Mouse (Mus musculus): ENCODE results near the gene Alb. TPM values are rescaled to one million over a fixed set of nuclear protein-coding genes. Genes with fewer than 3 reads are reported as not detected.

The Alb gene
- polyA plus RNA-seq (2014; fragmentation: Nextera tagmentation; extraction: Ambion mirVana), result 0.50 and 0.92 TPM in 2 replicates

DNA sequence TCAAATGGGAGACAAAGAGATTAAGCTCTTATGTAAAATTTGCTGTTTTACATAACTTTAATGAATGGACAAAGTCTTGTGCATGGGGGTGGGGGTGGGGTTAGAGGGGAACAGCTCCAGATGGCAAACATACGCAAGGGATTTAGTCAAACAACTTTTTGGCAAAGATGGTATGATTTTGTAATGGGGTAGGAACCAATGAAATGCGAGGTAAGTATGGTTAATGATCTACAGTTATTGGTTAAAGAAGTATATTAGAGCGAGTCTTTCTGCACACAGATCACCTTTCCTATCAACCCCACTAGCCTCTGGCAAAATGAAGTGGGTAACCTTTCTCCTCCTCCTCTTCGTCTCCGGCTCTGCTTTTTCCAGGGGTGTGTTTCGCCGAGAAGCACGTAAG, at the start of gene Alb:
Gene Alb (plus strand): TSS at position 279 of the 400 bp plus-strand sequence.
- 94% methylated on average over 8 of the region's 8 CpGs for WGBS
- H3K4me3 ChIP-seq (ENCODE audit: low read depth, low read length), result no peak within 1 kb of the TSS
- no peaks in the 10 kb centered on the region for H3K36me3 ChIP-seq (ENCODE audit: control insufficient read depth, insufficient read depth, low read length)
- no peaks in the 10 kb centered on the region for H3K9me3 ChIP-seq (ENCODE audit: control insufficient read depth, low read length)
- H3K27ac ChIP-seq (ENCODE audit: low read depth, low read length), result no peak within 1 kb of the TSS
- H3K4me2 ChIP-seq (ENCODE audit: low read depth), result no peak within 1 kb of the TSS
- ATAC-seq (ENCODE audit: insufficient read depth, low FRiP score, low TSS enrichment) (no peak), DNase-seq (ENCODE audit: low spot score) (no peak)
- no peaks in the 10 kb centered on the region for H3K27me3 ChIP-seq (ENCODE audit: control insufficient read depth, insufficient read depth, low read length)
- H3K9ac ChIP-seq (ENCODE audit: low read length), result no peak within 1 kb of the TSS
- no peaks in the 10 kb centered on the region for H3K4me1 ChIP-seq (ENCODE audit: control insufficient read depth, insufficient read depth, low read length)

DNA sequence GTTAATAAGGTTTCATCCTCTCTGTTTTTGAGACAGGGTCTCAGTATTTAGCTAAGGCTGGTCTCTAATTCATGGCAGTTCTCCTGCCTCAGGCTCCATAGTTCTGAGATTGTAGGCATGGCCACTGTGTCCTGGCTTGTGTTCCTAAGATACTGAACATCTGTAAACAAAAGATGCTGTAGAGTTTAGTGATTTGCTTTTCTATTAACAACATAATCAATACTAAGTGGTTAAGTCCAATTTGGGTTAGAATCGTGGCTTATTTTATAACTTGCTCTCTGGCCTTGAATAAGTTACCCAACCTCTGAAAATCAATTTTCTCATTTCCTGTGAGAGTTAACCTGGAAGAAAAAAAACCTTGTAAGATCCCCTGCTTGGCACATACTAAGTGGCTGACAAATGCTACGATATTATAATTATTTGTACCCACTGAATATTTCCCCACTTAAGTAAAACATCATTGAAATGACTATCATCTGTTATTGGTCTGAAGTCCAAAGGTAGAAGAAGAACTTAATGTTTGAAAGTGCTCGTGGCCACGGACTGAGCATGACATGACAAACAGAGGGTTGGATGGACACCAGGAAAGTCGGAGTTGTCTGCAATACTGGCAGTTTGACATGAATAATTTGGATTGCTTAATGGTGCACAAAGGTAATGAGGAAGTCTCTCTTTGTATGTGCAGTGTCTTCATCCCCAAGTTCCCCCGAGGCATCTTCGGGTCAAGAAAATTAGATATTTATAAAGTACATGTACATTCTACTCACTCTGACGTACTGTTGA, 46.4 kb upstream of the Alb start:
- H3K9ac ChIP-seq (ENCODE audit: low read length), result no peak overlapping the region
- WGBS, result 86% methylated on average over 8 of the region's 8 CpGs
- H3K9me3 ChIP-seq (ENCODE audit: control insufficient read depth, low read length), result no peaks in the 10 kb centered on the region
- no peaks in the 10 kb centered on the region for H3K27me3 ChIP-seq (ENCODE audit: control insufficient read depth, insufficient read depth, low read length)
- DNase-seq (ENCODE audit: low spot score) (no peak), ATAC-seq (ENCODE audit: insufficient read depth, low FRiP score, low TSS enrichment) (no peak)
- no peak overlapping the region for H3K4me3 ChIP-seq (ENCODE audit: low read depth, low read length)
- H3K36me3 ChIP-seq (ENCODE audit: control insufficient read depth, insufficient read depth, low read length), result no peaks in the 10 kb centered on the region
- H3K4me2 ChIP-seq (ENCODE audit: low read depth), result no peak overlapping the region
- no peak overlapping the region for H3K27ac ChIP-seq (ENCODE audit: low read depth, low read length)
- H3K4me1 ChIP-seq (ENCODE audit: control insufficient read depth, insufficient read depth, low read length), result no peaks in the 10 kb centered on the region

DNA sequence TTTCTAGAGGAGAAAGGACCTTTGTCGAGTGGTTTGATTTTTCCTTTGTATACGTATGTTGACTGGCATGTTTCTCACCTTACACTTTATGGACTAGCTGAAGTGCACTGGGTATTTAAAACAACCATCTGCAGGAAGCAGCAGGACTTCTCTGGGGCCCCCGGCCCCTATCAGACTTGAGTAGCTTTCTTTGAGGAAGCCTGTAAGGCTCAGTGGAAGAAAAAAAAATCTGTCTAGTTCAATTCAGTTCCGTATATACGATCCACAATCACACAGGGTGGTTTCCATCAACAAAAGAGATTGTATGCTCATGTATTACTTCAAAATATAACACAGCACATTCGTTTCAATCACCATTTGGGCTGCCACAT, 45.8 kb upstream of the Alb start:
- ATAC-seq (ENCODE audit: insufficient read depth, low FRiP score, low TSS enrichment) (no peak), DNase-seq (ENCODE audit: low spot score) (no peak)
- Histone ChIP-seq H3K4me3 (ENCODE audit: low read depth, low read length) (no peak overlapping the region), H3K27me3 (ENCODE audit: control insufficient read depth, insufficient read depth, low read length) (no peaks in the 10 kb centered on the region), H3K27ac (ENCODE audit: low read depth, low read length) (no peak overlapping the region), H3K4me2 (ENCODE audit: low read depth) (no peak overlapping the region), H3K4me1 (ENCODE audit: control insufficient read depth, insufficient read depth, low read length) (no peaks in the 10 kb centered on the region), H3K9ac (ENCODE audit: low read length) (no peak overlapping the region), H3K9me3 (ENCODE audit: control insufficient read depth, low read length) (no peaks in the 10 kb centered on the region), H3K36me3 (ENCODE audit: control insufficient read depth, insufficient read depth, low read length) (no peaks in the 10 kb centered on the region)
- 69% methylated on average over 6 of the region's 6 CpGs for WGBS

DNA sequence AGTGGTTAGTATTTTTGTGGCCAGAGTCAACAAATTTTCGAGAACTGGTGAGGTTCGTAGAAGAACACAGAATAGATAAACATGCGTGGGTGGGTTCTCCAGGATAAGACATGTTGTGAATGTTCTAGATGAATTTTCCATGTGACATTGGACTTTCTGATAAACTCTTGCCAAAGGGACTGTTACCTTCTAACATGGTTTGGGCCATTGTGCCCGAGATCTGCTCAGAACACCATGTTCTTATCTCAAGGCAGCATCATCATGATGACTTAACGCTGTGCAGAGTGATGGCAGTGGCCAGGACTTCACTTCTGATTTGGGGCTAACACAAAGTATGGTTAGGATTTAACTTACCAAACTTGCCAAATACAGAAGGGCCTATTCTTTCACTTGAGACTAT, 36.1 kb upstream of the Alb start:
- Histone ChIP-seq H3K27me3 (ENCODE audit: control insufficient read depth, insufficient read depth, low read length) (no peaks in the 10 kb centered on the region), H3K9ac (ENCODE audit: low read length) (no peak overlapping the region), H3K9me3 (ENCODE audit: control insufficient read depth, low read length) (no peaks in the 10 kb centered on the region), H3K4me2 (ENCODE audit: low read depth) (no peak overlapping the region), H3K36me3 (ENCODE audit: control insufficient read depth, insufficient read depth, low read length) (no peaks in the 10 kb centered on the region), H3K27ac (ENCODE audit: low read depth, low read length) (no peak overlapping the region), H3K4me1 (ENCODE audit: control insufficient read depth, insufficient read depth, low read length) (no peaks in the 10 kb centered on the region), H3K4me3 (ENCODE audit: low read depth, low read length) (no peak overlapping the region)
- ATAC-seq (ENCODE audit: insufficient read depth, low FRiP score, low TSS enrichment) (no peak), DNase-seq (ENCODE audit: low spot score) (no peak)
- WGBS, result 86% methylated on average over 5 of the region's 5 CpGs

DNA sequence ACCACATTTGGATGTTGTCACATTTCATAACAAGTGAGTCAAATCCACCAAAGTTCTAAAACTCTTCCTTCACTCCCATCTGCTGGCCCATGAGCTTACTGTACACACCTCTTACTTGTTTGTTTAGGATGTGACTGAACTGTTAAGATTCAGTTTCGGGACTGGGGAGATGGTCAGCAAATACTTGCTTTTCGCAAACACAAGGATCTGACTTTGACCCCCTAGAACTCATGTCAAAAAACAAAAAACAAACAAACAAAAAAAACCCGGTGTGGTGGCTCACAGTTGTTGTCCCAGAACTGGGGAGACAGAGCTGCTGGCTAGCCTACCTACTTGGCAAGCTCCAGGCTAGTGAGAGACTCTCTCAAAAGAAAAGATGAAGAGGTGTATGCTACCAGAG, 35.5 kb upstream of the Alb start:
- 88% methylated on average over 3 of the region's 3 CpGs for WGBS
- no peak for ATAC-seq (ENCODE audit: insufficient read depth, low FRiP score, low TSS enrichment)
- H3K36me3 ChIP-seq (ENCODE audit: control insufficient read depth, insufficient read depth, low read length), result no peaks in the 10 kb centered on the region
- DNase-seq (ENCODE audit: low spot score), result no peak
- H3K4me1 ChIP-seq (ENCODE audit: control insufficient read depth, insufficient read depth, low read length), result no peaks in the 10 kb centered on the region
- no peak overlapping the region for H3K4me2 ChIP-seq (ENCODE audit: low read depth)
- no peak overlapping the region for H3K9ac ChIP-seq (ENCODE audit: low read length)
- H3K27ac ChIP-seq (ENCODE audit: low read depth, low read length), result no peak overlapping the region
- H3K9me3 ChIP-seq (ENCODE audit: control insufficient read depth, low read length), result no peaks in the 10 kb centered on the region
- H3K27me3 ChIP-seq (ENCODE audit: control insufficient read depth, insufficient read depth, low read length), result no peaks in the 10 kb centered on the region
- H3K4me3 ChIP-seq (ENCODE audit: low read depth, low read length), result no peak overlapping the region

DNA sequence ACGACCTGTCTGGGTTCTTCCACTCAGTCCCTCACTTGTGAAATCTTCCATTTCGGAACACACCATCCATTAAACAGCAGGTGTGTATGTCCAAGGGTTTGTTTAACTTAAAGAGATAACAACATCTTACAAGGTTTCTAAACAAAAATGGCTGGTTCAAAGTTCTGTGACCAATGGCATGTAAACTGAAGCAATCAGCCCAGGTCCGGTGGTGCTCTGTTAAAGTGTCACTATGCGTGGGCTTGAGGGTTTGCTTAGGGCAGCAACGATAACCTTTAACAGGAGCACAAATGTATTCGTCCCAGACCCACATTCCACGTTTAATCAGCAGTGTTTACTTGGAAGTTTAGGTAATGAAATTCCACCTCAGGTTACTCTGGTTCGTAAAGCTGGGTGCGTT, 29.6 kb upstream of the Alb start:
- Histone ChIP-seq H3K4me3 (ENCODE audit: low read depth, low read length) (no peak overlapping the region), H3K27me3 (ENCODE audit: control insufficient read depth, insufficient read depth, low read length) (no peaks in the 10 kb centered on the region), H3K9me3 (ENCODE audit: control insufficient read depth, low read length) (no peaks in the 10 kb centered on the region), H3K4me1 (ENCODE audit: control insufficient read depth, insufficient read depth, low read length) (no peaks in the 10 kb centered on the region), H3K27ac (ENCODE audit: low read depth, low read length) (no peak overlapping the region), H3K36me3 (ENCODE audit: control insufficient read depth, insufficient read depth, low read length) (no peaks in the 10 kb centered on the region), H3K4me2 (ENCODE audit: low read depth) (no peak overlapping the region), H3K9ac (ENCODE audit: low read length) (no peak overlapping the region)
- WGBS, result 81% methylated on average over 9 of the region's 9 CpGs
- ATAC-seq (ENCODE audit: insufficient read depth, low FRiP score, low TSS enrichment) (no peak), DNase-seq (ENCODE audit: low spot score) (no peak)

DNA sequence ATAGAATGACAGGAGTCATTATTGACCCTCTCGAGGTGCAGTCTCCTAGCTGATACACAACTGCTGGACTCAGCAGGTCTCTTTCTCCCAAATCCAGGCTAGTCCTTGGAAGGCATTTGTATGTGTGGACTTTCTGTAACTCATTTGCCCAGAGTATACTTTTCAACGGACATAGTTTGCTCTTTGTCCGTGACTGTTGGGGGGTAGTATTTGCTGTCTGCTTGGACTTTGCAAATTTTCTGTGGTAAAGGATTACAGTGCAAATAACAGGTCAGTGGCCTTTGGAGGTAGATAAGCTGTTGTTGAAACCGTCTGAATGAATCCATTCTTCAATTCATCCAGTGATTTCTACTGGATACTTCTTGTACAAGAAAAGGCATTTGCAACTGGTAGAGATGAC, 21.5 kb upstream of the Alb start:
- H3K27me3 ChIP-seq (ENCODE audit: control insufficient read depth, insufficient read depth, low read length), result no peaks in the 10 kb centered on the region
- DNase-seq (ENCODE audit: low spot score) (no peak), ATAC-seq (ENCODE audit: insufficient read depth, low FRiP score, low TSS enrichment) (no peak)
- H3K27ac ChIP-seq (ENCODE audit: low read depth, low read length), result no peak overlapping the region
- no peaks in the 10 kb centered on the region for H3K4me1 ChIP-seq (ENCODE audit: control insufficient read depth, insufficient read depth, low read length)
- no peak overlapping the region for H3K4me3 ChIP-seq (ENCODE audit: low read depth, low read length)
- no peak overlapping the region for H3K9ac ChIP-seq (ENCODE audit: low read length)
- no peak overlapping the region for H3K4me2 ChIP-seq (ENCODE audit: low read depth)
- 84% methylated on average over 4 of the region's 4 CpGs for WGBS
- H3K36me3 ChIP-seq (ENCODE audit: control insufficient read depth, insufficient read depth, low read length), result no peaks in the 10 kb centered on the region
- no peaks in the 10 kb centered on the region for H3K9me3 ChIP-seq (ENCODE audit: control insufficient read depth, low read length)

DNA sequence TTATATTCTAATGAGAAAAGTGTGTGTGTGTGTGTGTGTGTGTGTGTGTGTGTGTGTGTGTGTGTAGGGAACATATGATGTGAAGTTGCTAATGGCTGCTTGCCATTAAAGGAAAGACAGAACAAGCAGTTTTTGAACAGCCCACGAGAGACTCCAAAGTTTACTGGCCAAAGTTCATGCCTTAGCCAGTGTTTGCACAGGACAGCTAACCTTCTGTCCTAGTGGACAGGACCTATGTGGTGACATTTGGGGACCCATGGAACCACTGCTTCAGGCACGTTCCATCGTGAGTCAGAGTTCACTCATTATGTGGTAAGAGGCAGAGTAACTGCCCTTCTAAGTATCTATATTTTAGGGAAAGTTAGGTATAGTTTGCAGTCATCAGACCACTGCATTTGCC, 13.1 kb upstream of the Alb start:
- WGBS, result 95% methylated on average over 3 of the region's 3 CpGs
- H3K4me3 ChIP-seq (ENCODE audit: low read depth, low read length), result no peak overlapping the region
- H3K4me1 ChIP-seq (ENCODE audit: control insufficient read depth, insufficient read depth, low read length), result no peaks in the 10 kb centered on the region
- H3K4me2 ChIP-seq (ENCODE audit: low read depth), result no peak overlapping the region
- no peak overlapping the region for H3K9ac ChIP-seq (ENCODE audit: low read length)
- H3K27me3 ChIP-seq (ENCODE audit: control insufficient read depth, insufficient read depth, low read length), result no peaks in the 10 kb centered on the region
- no peaks in the 10 kb centered on the region for H3K9me3 ChIP-seq (ENCODE audit: control insufficient read depth, low read length)
- H3K36me3 ChIP-seq (ENCODE audit: control insufficient read depth, insufficient read depth, low read length), result no peaks in the 10 kb centered on the region
- ATAC-seq (ENCODE audit: insufficient read depth, low FRiP score, low TSS enrichment), result no peak
- no peak for DNase-seq (ENCODE audit: low spot score)
- no peak overlapping the region for H3K27ac ChIP-seq (ENCODE audit: low read depth, low read length)

DNA sequence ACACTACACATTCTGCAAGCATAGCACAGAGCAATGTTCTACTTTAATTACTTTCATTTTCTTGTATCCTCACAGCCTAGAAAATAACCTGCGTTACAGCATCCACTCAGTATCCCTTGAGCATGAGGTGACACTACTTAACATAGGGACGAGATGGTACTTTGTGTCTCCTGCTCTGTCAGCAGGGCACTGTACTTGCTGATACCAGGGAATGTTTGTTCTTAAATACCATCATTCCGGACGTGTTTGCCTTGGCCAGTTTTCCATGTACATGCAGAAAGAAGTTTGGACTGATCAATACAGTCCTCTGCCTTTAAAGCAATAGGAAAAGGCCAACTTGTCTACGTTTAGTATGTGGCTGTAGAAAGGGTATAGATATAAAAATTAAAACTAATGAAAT, 10.7 kb upstream of the Alb start:
- Histone ChIP-seq H3K9me3 (ENCODE audit: control insufficient read depth, low read length) (no peaks in the 10 kb centered on the region), H3K4me2 (ENCODE audit: low read depth) (no peak overlapping the region), H3K9ac (ENCODE audit: low read length) (no peak overlapping the region), H3K4me3 (ENCODE audit: low read depth, low read length) (no peak overlapping the region), H3K4me1 (ENCODE audit: control insufficient read depth, insufficient read depth, low read length) (no peaks in the 10 kb centered on the region), H3K27ac (ENCODE audit: low read depth, low read length) (no peak overlapping the region), H3K27me3 (ENCODE audit: control insufficient read depth, insufficient read depth, low read length) (no peaks in the 10 kb centered on the region), H3K36me3 (ENCODE audit: control insufficient read depth, insufficient read depth, low read length) (no peaks in the 10 kb centered on the region)
- WGBS, result 89% methylated on average over 5 of the region's 5 CpGs
- DNase-seq (ENCODE audit: low spot score), result no peak
- ATAC-seq (ENCODE audit: insufficient read depth, low FRiP score, low TSS enrichment), result no peak
